In the genomic region with DNA sequence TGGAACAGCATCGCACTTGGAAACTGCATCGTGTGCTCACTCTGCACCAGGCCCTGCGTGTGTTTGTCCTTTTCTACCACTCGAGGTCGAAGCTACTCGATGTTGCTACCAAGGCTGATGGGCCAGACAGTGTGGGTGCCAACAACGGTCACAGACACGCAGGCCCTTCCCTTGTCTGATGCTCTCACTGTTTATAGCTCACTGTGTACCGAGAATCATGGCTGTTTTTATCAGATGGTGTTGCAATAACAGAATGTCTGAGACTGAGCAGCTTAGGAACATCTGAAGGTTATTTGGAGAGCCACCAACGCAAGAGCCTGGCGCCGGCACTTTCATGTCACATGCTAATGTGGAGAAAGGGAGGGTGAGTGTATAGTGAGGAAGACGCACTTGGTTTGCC, we compare ENCODE assay signal across 20 mouse cellular contexts. TPM values are rescaled to one million over a fixed set of nuclear protein-coding genes. Genes with fewer than 3 reads are reported as not detected.
A peak's percentile ranks its signal among the peaks of the same experiment; 100 is the strongest.
DNase-seq lines count a peak whose midpoint lies in the region; ATAC-seq and TF ChIP-seq lines count a peak whose summit lies in the region.
"Had no signal": no experiment of that assay in that cellular context is flagged by ENCODE, and none has a peak within 500 bp of the region (broad histone marks: within the 10 kb centered on the region; RNA-seq: fewer than 3 reads in every experiment).

No protein-coding gene starts in this region.

- H3K36me3 ChIP-seq in forebrain, postnatal 0 days (ENCODE audit: insufficient read depth) = no peaks in the 10 kb centered on the region
- no peaks in the 10 kb centered on the region for H3K36me3 ChIP-seq in forebrain, embryonic 15.5 days
- H3K36me3 ChIP-seq in heart, embryonic 12.5 days = no peaks in the 10 kb centered on the region
- no peaks in the 10 kb centered on the region for H3K36me3 ChIP-seq in lung, embryonic 15.5 days
- no peaks in the 10 kb centered on the region for H3K36me3 ChIP-seq in C2C12 (ENCODE audit: control insufficient read depth, insufficient read depth)
- H3K36me3 ChIP-seq: limb, embryonic 13.5 days; midbrain, embryonic 10.5 days; neural tube, embryonic 15.5 days; stomach, embryonic 15.5 days had no signal

- H3K79me3 ChIP-seq in C2C12 (ENCODE audit: low read depth) = no peaks in the 10 kb centered on the region

- 81% methylated on average over 13 of the region's 13 CpGs for WGBS in forebrain, postnatal 0 days
- WGBS in forebrain, embryonic 15.5 days = 81% methylated on average over 13 of the region's 13 CpGs
- 80% methylated on average over 13 of the region's 13 CpGs for WGBS in heart, embryonic 12.5 days
- WGBS in lung, embryonic 15.5 days = 63% methylated on average over 13 of the region's 13 CpGs

- H3K9me3 ChIP-seq in forebrain, postnatal 0 days (ENCODE audit: low read length) = no peaks in the 10 kb centered on the region
- H3K9me3 ChIP-seq in forebrain, embryonic 15.5 days = no peaks in the 10 kb centered on the region
- no peaks in the 10 kb centered on the region for H3K9me3 ChIP-seq in heart, embryonic 12.5 days (replicated peaks)
- H3K9me3 ChIP-seq in lung, embryonic 15.5 days = no peaks in the 10 kb centered on the region
- H3K9me3 ChIP-seq: forebrain, embryonic 13.5 days; limb, embryonic 13.5 days; midbrain, embryonic 10.5 days; neural tube, embryonic 15.5 days; stomach, embryonic 15.5 days had no signal

- no peaks in the 10 kb centered on the region for H3K79me2 ChIP-seq in C2C12 (ENCODE audit: control insufficient read depth, insufficient read depth)

- no peak overlapping the region for H3K27ac ChIP-seq in forebrain, postnatal 0 days (ENCODE audit: low read depth, low read length)
- no peak overlapping the region for H3K27ac ChIP-seq in forebrain, embryonic 15.5 days (replicated peaks)
- H3K27ac ChIP-seq in heart, embryonic 12.5 days (ENCODE audit: poor library complexity, severe bottlenecking) = no peak overlapping the region
- H3K27ac ChIP-seq in lung, embryonic 15.5 days = no peak overlapping the region
- H3K27ac ChIP-seq: forebrain, embryonic 13.5 days; heart, adult 2 months; hindbrain, embryonic 14.5 days; limb, embryonic 13.5 days; liver, embryonic 14.5 days; midbrain, embryonic 10.5 days; neural tube, embryonic 15.5 days; stomach, embryonic 15.5 days had no signal

- no peak overlapping the region for H3K4me3 ChIP-seq in forebrain, postnatal 0 days (ENCODE audit: low read depth, low read length)
- H3K4me3 ChIP-seq in forebrain, embryonic 15.5 days = no peak overlapping the region
- H3K4me3 ChIP-seq in heart, embryonic 12.5 days = no peak overlapping the region
- H3K4me3 ChIP-seq in lung, embryonic 15.5 days = no peak overlapping the region
- no peak overlapping the region for H3K4me3 ChIP-seq in C2C12 (ENCODE audit: insufficient read depth, poor library complexity, severe bottlenecking)
- H3K4me3 ChIP-seq: forebrain, embryonic 13.5 days; heart, adult 2 months; limb, embryonic 13.5 days; midbrain, embryonic 10.5 days; neural tube, embryonic 15.5 days; stomach, embryonic 15.5 days had no signal

- no peak overlapping the region for H3K9ac ChIP-seq in forebrain, postnatal 0 days
- H3K9ac ChIP-seq in forebrain, embryonic 15.5 days (replicated peaks) = no peak overlapping the region
- no peak overlapping the region for H3K9ac ChIP-seq in heart, embryonic 12.5 days
- no peak overlapping the region for H3K9ac ChIP-seq in lung, embryonic 15.5 days
- H3K9ac ChIP-seq: forebrain, embryonic 13.5 days; hindbrain, embryonic 14.5 days; limb, embryonic 13.5 days; liver, embryonic 14.5 days; neural tube, embryonic 15.5 days; stomach, embryonic 15.5 days had no signal

- no peak for DNase-seq in forebrain, postnatal 0 days
- DNase-seq in heart, postnatal 25 days (ENCODE audit: low spot score) = peak; percentile 4
- no peak for DNase-seq in lung, adult 18-20 months
- no peak for DNase-seq in left cerebral cortex, postnatal 4 days
- DNase-seq: adrenal gland, postnatal 10 days; right cerebral cortex, adult 18-20 months; right cerebral cortex, postnatal 4 days had no signal

- ATAC-seq in forebrain, postnatal 0 days = peak; percentile 47
- ATAC-seq in forebrain, embryonic 15.5 days (replicated peaks) = no peak
- no peak for ATAC-seq in heart, embryonic 12.5 days (ENCODE audit: insufficient number of reproducible peaks, low FRiP score)
- ATAC-seq in lung, embryonic 15.5 days (ENCODE audit: borderline replicate concordance, extremely low read depth, low FRiP score, low TSS enrichment) = peak; percentile 55; the same call in 1 of the 2 replicates
- ATAC-seq: forebrain, embryonic 13.5 days; inflammation-experienced regulatory T-cells, adult 6 months had no signal

- no peak overlapping the region for H3ac ChIP-seq in C2C12 (ENCODE audit: control insufficient read depth, insufficient read length, low read depth)

- TF ChIP-seq CTCF in forebrain, postnatal 0 days (IDR thresholded peaks at IDR 0.05; ENCODE audit: low read depth) = no peak
- no peak for TF ChIP-seq CTCF in C2C12 (IDR thresholded peaks at IDR 0.05; ENCODE audit: control insufficient read depth, insufficient read depth, insufficient read length)

- H3K4me1 ChIP-seq in forebrain, postnatal 0 days (ENCODE audit: insufficient read depth) = no peaks in the 10 kb centered on the region
- peaks cover 5% of the 10 kb centered on the region; the same call in 1 of the 2 replicates for H3K4me1 ChIP-seq in forebrain, embryonic 15.5 days
- H3K4me1 ChIP-seq in heart, embryonic 12.5 days (replicated peaks) = no peaks in the 10 kb centered on the region
- H3K4me1 ChIP-seq in lung, embryonic 15.5 days = 0 out of 2 replicates have a peak, but pooled peaks cover 3% of the 10 kb centered on the region
- H3K4me1 ChIP-seq: forebrain, embryonic 13.5 days; limb, embryonic 13.5 days; midbrain, embryonic 10.5 days; stomach, embryonic 15.5 days had no signal

- intact Hi-C loops in heart, postnatal 25 days (cut with DNase I) = no loop called here
- intact Hi-C loops in left cerebral cortex, postnatal 4 days (cut with DNase I) = no loop called here

- H3K4me2 ChIP-seq in forebrain, postnatal 0 days (ENCODE audit: low read depth) = no peak overlapping the region
- no peak overlapping the region for H3K4me2 ChIP-seq in forebrain, embryonic 15.5 days (replicated peaks)
- no peak overlapping the region for H3K4me2 ChIP-seq in heart, embryonic 12.5 days
- no peak overlapping the region for H3K4me2 ChIP-seq in lung, embryonic 15.5 days
- H3K4me2 ChIP-seq: forebrain, embryonic 13.5 days; hindbrain, embryonic 14.5 days; limb, embryonic 13.5 days; neural tube, embryonic 15.5 days; stomach, embryonic 15.5 days had no signal

- H3K27me3 ChIP-seq in forebrain, postnatal 0 days (ENCODE audit: insufficient read depth, low read length) = no peaks in the 10 kb centered on the region
- H3K27me3 ChIP-seq in forebrain, embryonic 15.5 days = no peaks in the 10 kb centered on the region
- no peaks in the 10 kb centered on the region; the same call in none of the 2 replicates for H3K27me3 ChIP-seq in heart, embryonic 12.5 days (replicated peaks)
- peaks cover 6% of the 10 kb centered on the region; the same call in 1 of the 2 replicates for H3K27me3 ChIP-seq in lung, embryonic 15.5 days
- H3K27me3 ChIP-seq in C2C12 (ENCODE audit: control insufficient read depth, insufficient read depth, insufficient read length) = no peaks in the 10 kb centered on the region
- H3K27me3 ChIP-seq: limb, embryonic 13.5 days; stomach, embryonic 15.5 days had no signal

TF ChIP-seq in C2C12, 6 proteins besides CTCF, POLR2A, EP300 and RAD21:
- TF ChIP-seq CEBPB (IDR thresholded peaks at IDR 0.05; ENCODE audit: low read depth) (peak; percentile 17), MAX (IDR thresholded peaks at IDR 0.05) (no peak)

RNA-seq across cellular contexts. Expression of gene Msx1, which starts 51.1 kb away (rescaled TPM):
- total RNA-seq in forebrain, postnatal 0 days (2014; rRNA removed) = 7.0 and 7.4 TPM in 2 replicates
- 16.5 and 17.2 TPM in 2 replicates for polyA plus RNA-seq in forebrain, postnatal 0 days (2015; fragmentation: Nextera tagmentation; extraction: Ambion mirVana)
- 13.7 and 20.7 TPM in 2 replicates for polyA plus RNA-seq in forebrain, embryonic 15.5 days (2015; fragmentation: Nextera tagmentation; extraction: Ambion mirVana)
- 1 to 10 TPM; 4.0 to 5.1 TPM for total RNA-seq in heart, postnatal 25 days (2021)
- 20.4 and 20.6 TPM in 2 replicates for polyA plus RNA-seq in heart, embryonic 12.5 days (2016; fragmentation: Nextera tagmentation; extraction: Ambion mirVana)
- 3.4 and 3.5 TPM in 2 replicates for polyA plus RNA-seq in lung, embryonic 15.5 days (2015; fragmentation: Nextera tagmentation; extraction: Ambion mirVana)
- polyA plus RNA-seq in C2C12 (2012; fragmentation: generic; extraction: Trizol) = 7.0 TPM
- total RNA-seq in left cerebral cortex, postnatal 4 days (2021) = 1 to 10 TPM; 3.5 to 4.4 TPM
- polyA plus RNA-seq: inflammation-experienced regulatory T-cells, adult 6 months had no signal

Comparison
In these comparisons a context has a peak if more than half of its experiments do, and no peak if none do; other contexts are left out.
1. ATAC-seq: peak in forebrain, postnatal 0 days (single experiment) and lung, embryonic 15.5 days (single experiment); none in forebrain, embryonic 15.5 days (single experiment) and heart, embryonic 12.5 days (single experiment).